Mouse (Mus musculus) kidney, embryonic 16.5 days (tissue): ENCODE results near the gene Dpagt1. TPM values are rescaled to one million over a fixed set of nuclear protein-coding genes. Genes with fewer than 3 reads are reported as not detected.
A peak's percentile ranks its signal among the peaks of the same experiment; 100 is the strongest.
"Not testable (repeated sequence)": the region's sequence is repeated elsewhere in the genome, so short reads cannot be mapped to it uniquely, and the experiment has no call there.

Experiments used
- ATAC-seq: fragments of 200-750 bp; cut with Nextera tagmentation; 2 replicates; pipeline ENCODE4 v1.8.0; 2017; ENCODE audit warnings: moderate TSS enrichment; ENCODE audit not compliant: low FRiP score, low TSS enrichment
- H3K27ac ChIP-seq: fragments of 300-500 bp; sonication (generic); 2 replicates; pipeline ENCODE4 v1.5.1; 2014; ENCODE audit warnings: low read length
- H3K27me3 ChIP-seq: fragments of 300-500 bp; sonication (generic); 2 replicates; pipeline ENCODE4 v1.6.1; 2014; ENCODE audit warnings: low read length, control low read depth, mixed read lengths; ENCODE audit not compliant: insufficient read depth
- H3K36me3 ChIP-seq: fragments of 300-500 bp; sonication (generic); 2 replicates; pipeline ENCODE4 v1.6.1; 2014; ENCODE audit warnings: low read length, control low read depth, mixed read lengths; ENCODE audit not compliant: insufficient read depth
- H3K4me1 ChIP-seq: fragments of 300-500 bp; sonication (generic); 2 replicates; pipeline ENCODE4 v1.6.1; 2014; ENCODE audit warnings: low read length, control low read depth, mixed read lengths; ENCODE audit not compliant: insufficient read depth
- H3K4me2 ChIP-seq: fragments of 300-500 bp; sonication (generic); replicated peaks from 2 replicates; pipeline ENCODE4 v1.6.1; 2014; ENCODE audit warnings: low read depth, low read length
- H3K4me3 ChIP-seq: fragments of 300-500 bp; sonication (generic); 2 replicates; pipeline ENCODE4 v1.5.1; 2014; ENCODE audit warnings: mild to moderate bottlenecking, low read length
- H3K9ac ChIP-seq: fragments of 300-500 bp; sonication (generic); replicated peaks from 2 replicates; pipeline ENCODE4 v1.6.1; 2014; ENCODE audit warnings: low read length
- H3K9me3 ChIP-seq: fragments of 300-500 bp; sonication (generic); 2 replicates; pipeline ENCODE4 v1.6.1; 2016; ENCODE audit warnings: low read length, control low read depth
- WGBS: fragments of 180-500 bp; shearing (Covaris S2); extraction: QIAGEN DNeasy Blood & Tissue Kit; methylation state at CpG from one replicate; pipeline ENCODE4 v1.1.7; 2014; 5-methylcytosine and 5-hydroxymethylcytosine counted together
- polyA plus RNA-seq: library from polyadenylated mRNA; unstranded; fragments of >200 nt; fragmentation: Nextera tagmentation; extraction: Ambion mirVana; gene quantifications from 2 replicates; pipeline ENCODE4 v1.2.1, GENCODE M21; 2015

The Dpagt1 gene
- polyA plus RNA-seq, 1 experiment from 2014 or later = 45.4 TPM

DNA sequence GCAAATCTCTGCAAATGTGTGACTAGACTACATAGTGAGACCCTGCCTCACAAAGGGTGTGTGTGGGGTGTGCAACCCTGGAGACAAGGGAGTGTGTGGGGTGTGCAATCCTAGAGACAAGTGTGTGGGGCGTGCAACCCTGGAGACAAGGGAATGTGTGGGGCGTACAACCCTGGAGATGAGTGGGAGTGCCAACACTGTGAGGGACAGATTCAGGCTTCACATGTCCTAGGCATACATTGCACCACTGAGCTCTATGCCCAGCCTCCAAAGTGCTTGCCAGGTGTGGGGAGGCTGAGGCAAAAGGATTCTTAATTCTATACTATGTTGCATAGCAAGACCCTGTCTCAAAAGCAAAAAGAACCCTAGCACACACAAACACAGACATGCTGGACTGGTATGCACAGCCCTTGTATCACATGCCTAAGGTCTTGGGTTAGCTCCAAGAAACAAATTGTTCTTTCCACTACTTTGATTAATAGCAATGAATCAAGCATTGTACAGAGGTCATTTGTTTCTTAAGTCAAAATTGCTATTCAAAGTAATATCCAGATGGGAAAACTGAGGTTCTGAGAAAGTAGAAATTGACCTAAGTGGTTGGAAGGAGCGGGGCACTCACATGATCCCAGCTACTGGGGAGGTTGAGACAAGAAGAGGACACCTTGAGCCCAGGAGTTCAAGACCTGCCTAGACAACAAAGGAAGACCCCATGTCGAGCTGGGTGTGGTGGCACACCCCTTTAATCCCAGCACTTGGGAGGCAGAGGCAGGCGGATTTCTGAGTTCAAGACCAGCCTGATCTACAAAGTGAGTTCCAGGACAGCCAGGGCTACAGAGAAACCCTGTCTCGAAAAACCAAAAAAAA lies 20.0 kb downstream of the Dpagt1 start:
- Histone ChIP-seq H3K9me3 (no peaks in the 10 kb centered on the region), H3K4me3 (no peak overlapping the region), H3K27ac (no peak overlapping the region), H3K36me3 (peaks cover 37% of the 10 kb centered on the region), H3K27me3 (no peaks in the 10 kb centered on the region), H3K4me2 (no peak overlapping the region), H3K4me1 (peaks cover 14% of the 10 kb centered on the region), H3K9ac (no peak overlapping the region)
- ATAC-seq = no peak
- WGBS = 85% methylated on average over 5 of the region's 6 CpGs

DNA sequence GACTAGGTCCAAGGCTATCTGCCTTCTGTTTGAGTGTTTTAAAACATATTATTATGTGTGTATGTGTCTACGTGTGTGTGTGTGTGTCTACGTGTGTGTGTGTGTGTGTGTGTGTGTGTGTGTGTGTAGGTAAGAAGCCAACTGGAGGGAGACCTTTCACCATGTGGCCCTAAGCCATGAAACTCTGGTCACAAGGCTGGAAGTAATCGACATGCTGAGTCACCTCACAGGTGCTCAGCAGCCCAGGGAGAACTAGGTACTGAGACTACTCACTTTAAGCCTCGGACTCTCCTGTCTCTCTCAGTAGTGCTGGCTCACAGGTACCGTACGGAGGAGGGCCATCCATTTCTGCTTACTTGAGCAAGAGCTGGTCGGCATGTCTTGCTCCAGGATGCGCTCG lies 21.3 kb downstream of the Dpagt1 start:
- no peak overlapping the region for H3K4me2 ChIP-seq
- H3K9me3 ChIP-seq = no peaks in the 10 kb centered on the region
- H3K4me1 ChIP-seq = peaks cover 12% of the 10 kb centered on the region
- H3K4me3 ChIP-seq = no peak overlapping the region
- H3K27me3 ChIP-seq = no peaks in the 10 kb centered on the region
- H3K9ac ChIP-seq = no peak overlapping the region
- WGBS = 91% methylated on average over 9 of the region's 9 CpGs
- no peak overlapping the region for H3K27ac ChIP-seq
- no peak for ATAC-seq
- peaks cover 51% of the 10 kb centered on the region for H3K36me3 ChIP-seq

DNA sequence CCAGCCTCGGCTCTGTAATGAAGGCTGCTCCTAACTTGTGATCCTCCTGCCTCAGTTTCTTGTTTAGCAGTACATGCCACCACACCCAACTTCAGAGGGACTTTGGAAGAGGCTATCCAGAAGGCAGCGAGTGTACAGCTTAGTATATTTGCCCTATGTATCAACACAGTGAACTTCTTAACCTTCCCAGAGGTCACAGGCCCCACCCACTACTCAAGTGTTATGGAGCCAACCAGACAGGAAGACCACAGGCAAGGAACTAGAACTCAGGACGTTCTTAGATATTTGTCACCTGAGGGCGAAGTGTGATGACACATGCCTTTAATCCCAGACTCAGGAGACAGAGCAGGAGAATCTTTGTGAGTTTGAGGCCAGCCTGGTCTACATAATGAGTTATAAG lies 21.8 kb downstream of the Dpagt1 start:
- no peak overlapping the region for H3K9ac ChIP-seq
- no peaks in the 10 kb centered on the region for H3K27me3 ChIP-seq
- WGBS = 86% methylated on average over 4 of the region's 4 CpGs
- H3K9me3 ChIP-seq = no peaks in the 10 kb centered on the region
- H3K4me1 ChIP-seq = peaks cover 8% of the 10 kb centered on the region
- H3K4me3 ChIP-seq = no peak overlapping the region
- H3K4me2 ChIP-seq = no peak overlapping the region
- peaks cover 55% of the 10 kb centered on the region for H3K36me3 ChIP-seq
- ATAC-seq = no peak
- H3K27ac ChIP-seq = no peak overlapping the region

DNA sequence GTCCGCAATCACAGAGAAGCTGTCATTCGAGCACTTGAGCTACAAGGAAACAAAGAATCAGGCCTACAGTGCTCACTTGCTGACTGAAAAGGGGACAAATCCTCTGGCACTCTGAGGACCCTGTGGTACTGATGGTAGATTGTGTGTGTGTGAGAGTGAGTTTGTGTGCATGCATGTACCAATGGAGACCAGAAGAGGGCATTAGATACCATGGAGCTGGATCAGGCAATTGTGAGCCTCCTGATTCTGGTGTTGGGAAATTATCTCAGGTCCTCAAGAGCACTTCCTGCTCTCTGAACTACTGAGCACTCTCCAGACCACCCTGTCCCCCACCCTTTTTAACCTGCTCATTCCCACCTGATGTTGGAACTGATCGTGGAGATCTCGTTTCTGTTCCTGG lies 22.7 kb downstream of the Dpagt1 start:
- H3K9me3 ChIP-seq = no peaks in the 10 kb centered on the region
- no peak overlapping the region for H3K9ac ChIP-seq
- no peak for ATAC-seq
- H3K4me1 ChIP-seq = no peaks in the 10 kb centered on the region
- H3K4me3 ChIP-seq = no peak overlapping the region
- H3K36me3 ChIP-seq = peaks cover 65% of the 10 kb centered on the region
- no peak overlapping the region for H3K4me2 ChIP-seq
- no peak overlapping the region for H3K27ac ChIP-seq
- H3K27me3 ChIP-seq = no peaks in the 10 kb centered on the region
- whole genome bisulfite sequencing = 92% methylated on average over 4 of the region's 4 CpGs

DNA sequence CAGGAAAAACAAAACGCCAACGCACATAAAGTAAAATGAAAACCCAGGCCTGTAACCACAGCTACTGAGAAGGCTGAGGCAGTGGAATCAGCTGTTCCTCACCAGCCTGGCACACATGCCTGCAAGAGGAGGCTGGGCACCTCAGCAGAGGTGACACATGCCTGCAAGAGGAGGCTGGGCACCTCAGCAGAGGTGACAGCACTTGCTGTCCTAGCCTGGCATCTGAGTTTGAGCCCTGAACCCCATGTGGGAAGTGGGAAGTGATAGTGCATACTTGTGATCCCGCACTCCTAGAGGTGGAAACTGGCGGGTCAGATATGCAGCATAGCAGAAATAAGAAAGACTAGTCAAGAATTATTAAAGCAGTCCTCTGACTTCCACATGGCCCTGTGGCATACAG lies 25.6 kb downstream of the Dpagt1 start:
- Histone ChIP-seq H3K27ac (no peak overlapping the region), H3K4me3 (no peak overlapping the region), H3K4me2 (no peak overlapping the region), H3K36me3 (peaks cover 92% of the 10 kb centered on the region), H3K9ac (no peak overlapping the region), H3K9me3 (no peaks in the 10 kb centered on the region), H3K4me1 (no peaks in the 10 kb centered on the region), H3K27me3 (no peaks in the 10 kb centered on the region)
- no peak for ATAC-seq
- WGBS = 93% methylated on average over 4 of the region's 4 CpGs

DNA sequence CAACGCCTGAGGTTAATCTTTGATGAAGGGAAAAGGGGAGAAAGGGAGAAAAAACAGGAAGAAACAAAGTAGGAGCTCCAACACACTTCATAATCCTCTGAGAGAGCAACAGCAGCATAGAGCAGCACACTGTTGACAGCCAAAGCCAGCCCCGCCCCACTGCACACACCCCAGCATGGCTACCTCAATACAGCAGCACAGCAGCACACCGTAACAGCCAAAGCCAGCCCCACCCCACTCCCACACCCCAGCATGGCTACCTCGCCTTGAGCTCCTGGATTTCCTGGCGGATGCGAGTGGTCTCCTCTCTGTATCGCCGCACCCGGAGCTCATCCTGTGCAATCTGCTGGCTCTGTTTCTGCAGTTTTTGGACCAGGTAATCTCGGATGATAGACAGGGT lies 26.5 kb downstream of the Dpagt1 start:
- Histone ChIP-seq H3K27me3 (no peaks in the 10 kb centered on the region), H3K9ac (no peak overlapping the region), H3K36me3 (peaks cover 94% of the 10 kb centered on the region), H3K4me3 (no peak overlapping the region), H3K4me1 (no peaks in the 10 kb centered on the region), H3K27ac (no peak overlapping the region), H3K9me3 (no peaks in the 10 kb centered on the region), H3K4me2 (no peak overlapping the region)
- ATAC-seq = no peak
- WGBS = 93% methylated on average over 10 of the region's 10 CpGs

DNA sequence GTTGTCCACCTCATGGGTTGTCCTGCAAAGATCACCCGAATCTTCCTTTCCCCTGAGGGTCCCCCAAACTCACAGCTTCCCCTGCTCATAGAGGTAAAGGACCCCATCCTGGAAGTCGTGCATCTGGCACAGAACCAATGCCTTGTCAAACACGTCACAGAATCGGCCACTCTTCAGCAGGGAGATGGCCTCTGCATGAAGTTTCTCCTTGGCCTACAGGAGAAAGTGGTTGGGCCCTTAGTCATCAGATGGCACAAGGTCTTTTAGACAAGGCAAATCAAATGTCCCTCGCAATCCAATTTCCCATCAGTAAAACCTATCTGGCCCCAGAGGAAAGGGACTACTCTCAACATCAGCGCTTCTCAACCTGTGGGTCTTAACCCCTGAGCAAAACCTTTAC lies 27.3 kb downstream of the Dpagt1 start:
- no peak overlapping the region for H3K9ac ChIP-seq
- H3K4me3 ChIP-seq = no peak overlapping the region
- no peaks in the 10 kb centered on the region for H3K4me1 ChIP-seq
- no peak overlapping the region for H3K27ac ChIP-seq
- no peak overlapping the region for H3K4me2 ChIP-seq
- H3K9me3 ChIP-seq = no peaks in the 10 kb centered on the region
- ATAC-seq = no peak
- 93% methylated on average over 6 of the region's 6 CpGs for WGBS
- H3K27me3 ChIP-seq = no peaks in the 10 kb centered on the region
- peaks cover 89% of the 10 kb centered on the region for H3K36me3 ChIP-seq

DNA sequence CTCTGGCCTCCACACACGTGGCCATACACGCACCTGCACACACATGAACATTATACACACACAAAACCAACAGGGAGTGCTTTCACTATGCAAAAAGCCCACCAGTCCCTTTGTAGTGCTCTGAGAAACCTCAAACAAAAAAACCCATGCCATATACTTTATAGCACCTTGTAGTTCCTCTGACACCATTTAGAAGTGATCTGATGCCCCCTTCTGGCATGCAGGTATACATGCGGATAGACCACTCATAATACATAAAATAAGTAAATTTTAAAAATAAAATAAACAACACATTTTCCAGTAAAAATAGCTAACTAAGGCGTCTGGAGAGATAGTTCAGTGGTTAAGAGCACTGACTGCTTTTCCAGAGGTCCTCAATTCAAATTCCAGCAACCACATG lies 31.4 kb downstream of the Dpagt1 start:
- Histone ChIP-seq H3K27me3 (no peaks in the 10 kb centered on the region), H3K9ac (no peak overlapping the region), H3K4me3 (no peak overlapping the region), H3K36me3 (peaks cover 65% of the 10 kb centered on the region), H3K27ac (no peak overlapping the region), H3K4me2 (no peak overlapping the region), H3K9me3 (no peaks in the 10 kb centered on the region), H3K4me1 (peaks cover 6% of the 10 kb centered on the region; the same call in 1 of the 2 replicates)
- ATAC-seq = no peak
- 69% methylated on average over 4 of the region's 4 CpGs for WGBS

DNA sequence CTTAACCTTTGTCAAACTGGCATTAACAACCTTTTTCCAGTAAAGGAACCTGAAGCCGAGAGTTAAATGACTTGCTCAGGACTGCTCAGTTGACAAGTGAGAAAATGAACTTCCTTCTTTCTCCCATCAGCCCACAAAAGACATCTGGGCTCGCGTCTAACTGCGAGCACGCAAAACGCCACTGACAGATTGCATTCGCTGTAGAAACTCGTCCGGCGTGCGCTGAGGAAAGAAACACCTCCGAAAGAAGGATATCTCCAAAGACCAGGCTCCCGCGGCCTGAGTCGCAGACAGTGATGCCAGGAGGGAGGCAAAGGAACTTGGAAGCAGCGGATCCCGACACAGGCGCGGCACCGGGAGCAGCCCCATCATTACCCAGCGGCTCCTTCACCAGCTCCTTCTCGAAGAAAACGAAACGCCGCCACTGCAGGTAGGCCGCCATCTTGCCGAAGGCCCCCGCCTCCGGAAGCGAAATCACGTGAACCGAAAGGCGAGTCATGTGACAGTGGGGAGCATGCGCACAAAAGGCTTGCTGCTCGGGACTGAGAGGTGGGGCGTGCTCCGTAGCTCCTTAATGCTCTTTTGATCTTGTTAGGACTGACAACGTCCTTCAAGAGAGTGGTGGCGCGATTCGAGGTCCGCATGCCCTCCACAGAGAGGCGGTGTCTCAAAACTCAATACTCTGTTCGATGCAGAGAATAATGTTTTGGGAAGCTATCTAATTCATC lies 35.5 kb downstream of the Dpagt1 start, which contains the start of gene Vps11:
Gene Vps11, minus strand, starts transcription at position 481 of the 728 bp plus-strand sequence.
- peak within 1 kb of the TSS; percentile 69 for H3K4me2 ChIP-seq
- no peaks in the 10 kb centered on the region for H3K27me3 ChIP-seq
- ATAC-seq = peak; percentile 94
- peak within 1 kb of the TSS; percentile 72 for H3K27ac ChIP-seq
- no peaks in the 10 kb centered on the region for H3K9me3 ChIP-seq
- H3K4me3 ChIP-seq = peak within 1 kb of the TSS; percentile 85
- under 1% methylated on average over 44 of the region's 44 CpGs for WGBS
- H3K9ac ChIP-seq = peak within 1 kb of the TSS; percentile 75
- H3K4me1 ChIP-seq = peaks cover 6% of the 10 kb centered on the region; the same call in 1 of the 2 replicates
- peaks cover 25% of the 10 kb centered on the region for H3K36me3 ChIP-seq

DNA sequence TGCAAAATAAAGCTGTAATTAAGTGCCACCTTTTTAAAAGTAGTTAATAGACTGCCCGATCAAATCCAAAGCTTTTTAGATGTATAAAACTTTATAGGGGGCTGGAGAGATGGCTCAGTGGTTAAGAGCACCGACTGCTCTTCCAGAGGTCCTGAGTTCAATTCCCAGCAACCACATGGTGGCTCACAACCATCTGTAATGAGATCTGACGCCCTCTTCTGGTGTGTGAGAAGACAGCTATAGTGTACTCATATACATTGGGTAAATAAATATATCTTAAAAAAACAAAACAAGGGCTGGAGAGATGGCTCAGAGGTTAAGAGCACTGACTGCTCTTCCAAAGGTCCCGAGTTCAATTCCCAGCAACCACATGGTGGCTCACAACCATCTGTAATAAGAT lies 36.1 kb downstream of the Dpagt1 start:
- ATAC-seq = peak; percentile 27; the same call in 1 of the 2 replicates

More for the DNA sequence above, 36.1 kb downstream of the Dpagt1 start:
- not testable (repeated sequence) for H3K4me1 ChIP-seq, H3K9me3 ChIP-seq, H3K27me3 ChIP-seq
- Histone ChIP-seq H3K27ac (peak overlapping the region; percentile 72; the same call in 1 of the 2 replicates), H3K4me3 (peak overlapping the region; percentile 85), H3K36me3 (peaks cover 19% of the 10 kb centered on the region), H3K4me2 (peak overlapping the region; percentile 69), H3K9ac (peak overlapping the region; percentile 75)
- 33% methylated on average over 4 of the region's 4 CpGs for WGBS
